Mouse (Mus musculus) spleen, postnatal 4 days (tissue): ENCODE data around the gene Tpm1.

ENCODE experiments used
- DNase-seq, 2 experiments: peaks; one replicate each; pipeline ENCODE4 v3.0.0; 2022; ENCODE audit warnings: low spot score in 2 of 2

Gene Tpm1

GRCm38 (mm10) chr9:67046881-67047605 lies 2.2 kb downstream of the Tpm1 start:
- no peak for DNase-seq

- no peak for DNase-seq
These were observed 3.1 kb downstream of the Tpm1 start for GRCm38 (mm10) chr9:67045966-67046602.

GRCm38 (mm10) chr9:67045306-67045675 lies 3.9 kb downstream of the Tpm1 start:
- DNase-seq: no peak

GRCm38 (mm10) chr9:67044551-67045305 lies 4.5 kb downstream of the Tpm1 start:
- peak in 1 of 2 experiments; percentile 40 for DNase-seq

GRCm38 (mm10) chr9:67043231-67044199 lies 5.7 kb downstream of the Tpm1 start:
- peak; percentile 99 to 100 for DNase-seq

DNA sequence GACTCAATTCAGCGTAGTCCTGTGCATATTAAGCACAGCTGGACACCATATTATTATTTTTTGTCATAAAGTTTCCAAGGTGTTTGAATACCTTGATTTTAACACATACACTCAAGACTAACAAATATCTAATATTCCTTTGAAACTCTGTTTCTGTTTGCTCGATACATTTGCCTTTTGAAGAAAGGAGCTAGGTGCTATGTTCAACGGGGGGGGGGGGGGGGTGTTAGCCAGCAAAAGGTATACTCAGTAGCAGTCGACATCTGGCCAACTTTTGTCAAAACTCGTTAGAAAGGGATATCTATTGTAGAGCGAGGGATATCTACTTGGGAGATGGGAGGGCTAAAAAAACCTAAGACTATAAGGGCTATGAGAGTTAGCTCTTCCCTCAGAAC lies 6.4 kb downstream of the Tpm1 start:
- no peak for DNase-seq

DNA sequence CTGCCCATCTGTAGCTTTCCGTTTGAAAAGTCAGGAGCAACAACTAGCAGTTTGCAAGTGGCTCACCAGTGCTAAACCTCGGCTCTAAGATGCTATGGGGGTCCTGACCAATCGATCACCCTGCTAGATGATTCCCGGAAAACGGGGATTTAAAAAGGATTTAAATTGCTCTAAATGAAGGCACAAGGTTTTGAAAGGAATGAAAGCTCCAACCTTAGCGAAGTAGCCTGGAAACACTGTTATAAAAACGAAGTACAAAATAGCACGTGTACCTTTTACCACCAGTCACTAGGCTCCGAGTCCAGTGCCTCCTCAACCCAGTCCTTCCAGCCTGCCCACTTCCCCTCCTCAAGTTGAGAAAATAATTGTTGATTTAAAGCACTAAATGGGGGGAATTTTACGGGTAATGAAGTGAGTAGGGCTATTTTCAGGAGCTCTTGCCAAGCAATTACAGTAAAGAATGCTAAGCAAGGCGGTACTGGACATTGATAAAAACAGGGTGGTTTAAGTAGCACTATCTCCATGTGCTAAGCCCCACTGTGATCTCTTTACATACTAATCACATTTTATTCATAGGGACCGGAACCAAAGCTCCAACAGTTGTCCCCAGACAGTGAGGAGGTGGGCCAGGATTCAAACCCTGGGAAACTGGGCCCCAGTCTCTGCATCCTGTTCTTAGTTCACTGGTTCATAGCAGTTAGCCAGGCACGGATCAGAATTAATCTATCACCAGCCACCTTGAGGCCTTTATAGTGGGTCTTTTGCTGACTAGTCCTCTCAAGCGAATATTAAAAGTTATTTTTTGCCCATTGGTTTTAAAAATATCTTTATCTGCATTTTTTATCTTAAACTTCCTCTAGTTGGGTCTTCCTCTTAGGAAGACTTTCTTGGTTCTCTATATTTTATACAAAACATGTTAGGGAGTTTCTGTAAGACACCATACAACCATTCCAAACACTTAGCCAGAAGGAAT lies 7.1 kb downstream of the Tpm1 start:
- DNase-seq: no peak

DNA sequence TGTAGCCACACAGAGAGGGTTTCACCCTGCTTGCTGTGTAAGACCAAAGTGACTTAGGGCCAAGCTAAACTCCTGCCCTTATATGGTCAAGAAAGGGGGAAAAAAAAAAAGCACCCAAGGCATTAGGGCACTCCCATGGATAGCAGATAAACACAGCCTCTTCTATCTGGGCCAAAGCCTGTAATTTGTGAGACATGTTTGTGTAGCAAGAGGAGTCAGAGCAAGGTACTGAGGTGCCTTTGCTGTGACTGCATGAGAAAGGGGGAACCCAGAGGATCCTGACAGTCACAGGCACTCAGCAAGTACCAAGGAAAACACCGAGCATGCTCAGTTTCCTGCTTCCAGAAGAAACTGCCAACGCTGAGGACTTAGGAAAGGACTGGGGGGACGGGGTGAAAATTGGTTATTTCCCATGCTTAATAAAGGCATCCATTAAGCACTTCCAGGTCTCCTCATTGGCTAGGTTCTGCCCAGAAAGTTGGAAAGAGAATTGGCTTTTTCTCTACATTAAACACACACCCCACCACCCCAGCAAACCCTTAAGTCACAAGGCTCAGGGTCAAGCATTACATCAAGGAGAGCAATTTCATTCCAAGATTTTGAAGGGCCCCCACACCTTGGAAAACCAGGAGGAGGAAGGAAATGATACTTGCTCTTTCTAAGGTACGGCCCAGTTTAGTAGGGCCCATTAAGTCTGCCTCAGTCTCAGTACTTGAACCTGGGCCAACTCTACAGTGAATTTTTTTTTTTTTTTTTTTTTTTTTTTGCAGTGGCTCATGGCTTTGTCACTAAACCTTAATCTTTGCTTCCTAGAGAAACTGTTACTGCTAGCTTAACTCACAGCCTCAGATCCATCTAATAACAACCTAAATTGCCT lies 8.0 kb downstream of the Tpm1 start:
- no peak for DNase-seq

GRCm38 (mm10) chr9:67039867-67040266 lies 9.3 kb downstream of the Tpm1 start:
- DNase-seq: no peak

DNA sequence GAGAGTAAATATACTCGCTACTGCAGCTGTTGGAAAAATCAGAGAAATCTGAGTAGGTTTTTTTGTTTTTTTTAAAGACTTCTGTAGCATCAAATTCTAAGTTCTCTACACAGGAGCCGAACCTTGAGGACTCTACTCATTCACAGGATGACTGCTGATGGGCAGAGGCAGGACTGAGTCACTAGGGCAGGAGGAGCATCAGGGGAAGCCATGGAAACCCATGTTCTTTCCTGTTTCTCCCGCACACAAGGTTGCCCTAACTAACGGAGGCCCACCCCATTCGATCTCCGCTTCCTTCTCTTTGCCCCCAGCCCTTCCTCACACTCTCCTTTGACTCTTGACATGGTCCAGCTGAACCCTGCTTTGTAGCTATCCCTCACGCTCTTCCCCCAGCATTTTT lies 10.5 kb downstream of the Tpm1 start:
- no peak for DNase-seq

- no peak for DNase-seq
These were observed 11.5 kb downstream of the Tpm1 start for GRCm38 (mm10) chr9:67037666-67038065.

- DNase-seq: no peak
These were observed 12.6 kb downstream of the Tpm1 start for GRCm38 (mm10) chr9:67036527-67037118.

DNA sequence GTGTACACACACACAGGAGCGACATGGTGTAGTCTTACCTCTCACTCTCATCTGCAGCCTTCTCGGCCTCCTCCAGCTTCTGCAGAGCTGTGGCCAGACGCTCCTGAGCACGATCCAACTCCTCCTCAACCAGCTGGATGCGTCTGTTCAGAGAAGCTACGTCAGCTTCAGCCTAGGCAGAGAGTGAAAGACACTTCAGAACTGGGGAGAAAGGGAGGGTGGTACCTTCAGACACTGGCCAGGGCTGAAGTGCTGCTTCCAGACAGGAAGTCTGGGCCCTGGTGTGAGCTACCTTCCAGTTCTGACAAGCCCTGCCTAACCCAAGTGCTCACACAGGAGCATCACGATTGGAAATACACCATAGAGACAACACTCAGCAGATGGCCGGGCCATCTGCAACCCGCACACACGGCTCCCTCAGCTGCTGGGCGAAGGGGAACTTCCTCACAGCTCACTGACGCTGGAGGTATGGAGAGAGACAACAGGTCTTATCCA lies 13.2 kb downstream of the Tpm1 start:
- no peak for DNase-seq

- DNase-seq: no peak
These were observed 14.5 kb downstream of the Tpm1 start for GRCm38 (mm10) chr9:67034677-67035076.

DNA sequence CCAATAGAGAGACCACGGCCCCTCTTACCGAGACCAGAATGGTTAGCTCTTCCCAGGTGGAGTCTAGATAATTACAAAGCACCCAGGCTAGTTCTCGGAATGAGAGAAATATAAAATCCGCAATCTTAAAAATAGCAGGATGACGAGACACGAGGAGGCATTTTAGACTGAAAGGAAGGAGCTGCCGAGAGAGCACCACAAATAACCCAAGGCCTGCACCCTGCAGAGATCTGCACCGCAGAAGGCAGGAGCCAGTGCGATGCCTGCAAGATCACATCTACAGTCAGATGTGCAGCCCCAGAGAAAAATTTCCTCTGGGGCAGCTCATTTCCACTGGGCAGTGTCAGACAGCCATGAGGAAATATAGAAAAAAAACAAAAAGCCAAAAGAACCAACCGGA lies 16.2 kb downstream of the Tpm1 start:
- no peak for DNase-seq

- no peak for DNase-seq
These were observed 16.6 kb downstream of the Tpm1 start for GRCm38 (mm10) chr9:67032611-67033010.

DNA sequence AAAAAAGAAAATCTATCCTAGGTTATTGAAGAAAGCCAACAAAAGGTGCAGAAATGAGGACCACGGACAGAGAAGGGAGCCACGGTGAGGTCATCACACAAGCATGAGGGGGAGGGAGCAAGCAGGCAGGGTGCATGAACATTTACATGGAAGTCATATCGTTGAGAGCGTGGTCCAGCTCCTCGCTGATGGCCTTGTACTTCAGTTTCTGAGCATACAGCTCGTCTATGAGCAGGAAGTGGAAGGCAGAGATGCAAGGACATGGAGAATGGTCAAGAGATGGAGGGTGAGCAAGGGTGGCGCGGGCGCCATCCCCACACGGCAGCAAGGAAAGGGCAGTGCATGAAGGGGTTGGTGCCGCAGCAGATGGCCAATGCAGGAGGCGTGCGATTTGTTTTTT lies 19.7 kb downstream of the Tpm1 start:
- DNase-seq: no peak

GRCm38 (mm10) chr9:67028929-67029328 lies 20.3 kb downstream of the Tpm1 start:
- DNase-seq: no peak

- no peak for DNase-seq
These were observed 21.0 kb downstream of the Tpm1 start for GRCm38 (mm10) chr9:67028133-67028724.
